Mouse (Mus musculus) layer of hippocampus, postnatal 36 days (tissue): ENCODE results near the gene Nfam1. TPM values are rescaled to one million over a fixed set of nuclear protein-coding genes. Genes with fewer than 3 reads are reported as not detected.
A peak's percentile ranks its signal among the peaks of the same experiment; 100 is the strongest.
"Not testable (repeated sequence)": the region's sequence is repeated elsewhere in the genome, so short reads cannot be mapped to it uniquely, and the experiment has no call there.

Source experiments
- DNase-seq, 2 experiments: peaks; one replicate each; pipeline ENCODE4 v3.0.0; 2022
- total RNA-seq, 2 experiments: library from RNA; stranded (reverse); gene quantifications; 2 replicates each; pipeline ENCODE4 v1.2.3; 2021

The Nfam1 gene
- 1 to 10 TPM; 1.8 to 2.1 TPM for total RNA-seq

DNA sequence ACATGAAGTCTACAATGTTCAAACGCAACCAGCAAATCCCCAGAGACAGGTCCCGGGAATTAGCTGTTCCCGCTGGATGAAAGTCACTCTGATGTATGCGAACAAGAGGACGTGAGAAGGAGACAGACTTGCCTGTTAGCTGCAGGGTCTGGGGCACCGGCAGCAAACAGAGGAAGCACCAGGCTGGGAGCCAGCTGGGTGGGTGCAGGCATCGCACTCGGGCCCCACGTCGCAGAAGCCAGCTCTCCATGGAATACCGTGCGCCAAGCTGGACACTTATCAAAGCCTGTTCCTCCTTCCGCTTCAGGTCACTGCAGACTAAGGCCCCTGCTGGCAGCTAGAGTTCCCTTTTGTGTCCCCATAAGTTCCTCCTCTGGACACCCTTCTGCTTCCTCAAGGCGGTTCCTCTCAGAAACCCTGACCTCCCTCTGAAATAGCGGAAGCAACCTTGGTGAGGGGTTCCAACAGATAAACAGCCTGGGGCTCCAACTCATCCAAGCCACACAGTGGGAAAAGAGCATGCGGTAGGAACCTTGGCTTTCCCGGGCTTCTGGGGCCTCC lies at the start of gene Nfam1:
Nfam1 (minus strand) TSS at position 326 of the 561 bp plus-strand sequence.
- DNase-seq: no peak

DNA sequence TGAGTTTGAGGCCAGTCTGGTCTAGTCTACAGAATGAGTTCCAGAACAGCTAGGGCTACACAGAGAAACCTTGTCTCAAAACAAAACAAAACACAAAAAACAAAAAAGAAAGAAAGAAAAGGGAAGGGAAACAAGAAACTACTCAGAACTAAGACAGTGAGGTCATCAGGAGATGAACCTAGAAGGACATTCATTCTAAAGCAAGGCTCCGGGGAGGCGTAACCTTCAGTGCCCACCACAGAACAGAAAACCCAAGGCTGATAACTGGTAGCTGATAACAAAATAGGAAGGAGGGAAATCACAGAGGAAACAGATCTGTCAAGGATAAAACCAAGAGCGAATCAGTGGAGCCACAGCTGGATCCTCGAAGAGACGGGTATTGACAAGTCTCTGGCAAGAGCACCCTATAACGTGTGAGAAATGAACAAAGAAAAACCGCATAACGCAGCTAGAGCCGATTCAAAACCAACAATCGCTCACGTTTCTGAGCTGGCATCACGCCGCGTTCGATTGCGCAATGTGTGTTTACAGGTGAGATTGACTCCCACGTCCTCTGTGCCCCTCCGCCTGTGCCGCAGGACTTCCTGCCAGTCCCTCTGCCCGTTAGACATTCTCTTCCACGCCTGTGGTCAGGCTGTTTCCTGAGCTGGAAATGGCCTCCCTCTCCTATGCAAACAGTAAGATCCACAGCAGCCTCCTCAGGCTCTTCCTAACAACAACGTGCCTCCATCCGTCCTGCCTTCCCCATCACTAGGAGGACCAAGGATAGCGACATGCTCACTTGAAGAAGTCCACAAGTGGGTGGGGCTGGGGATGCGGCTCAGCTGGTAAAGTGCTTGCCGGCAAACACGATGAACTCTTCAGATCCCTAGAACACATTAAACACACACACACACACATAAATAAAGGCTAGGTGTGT lies 42.8 kb upstream of the Nfam1 start:
- no peak for DNase-seq

- DNase-seq: no peak
These were observed 41.1 kb upstream of the Nfam1 start for GRCm38 (mm10) chr15:83074179-83074578.

DNA sequence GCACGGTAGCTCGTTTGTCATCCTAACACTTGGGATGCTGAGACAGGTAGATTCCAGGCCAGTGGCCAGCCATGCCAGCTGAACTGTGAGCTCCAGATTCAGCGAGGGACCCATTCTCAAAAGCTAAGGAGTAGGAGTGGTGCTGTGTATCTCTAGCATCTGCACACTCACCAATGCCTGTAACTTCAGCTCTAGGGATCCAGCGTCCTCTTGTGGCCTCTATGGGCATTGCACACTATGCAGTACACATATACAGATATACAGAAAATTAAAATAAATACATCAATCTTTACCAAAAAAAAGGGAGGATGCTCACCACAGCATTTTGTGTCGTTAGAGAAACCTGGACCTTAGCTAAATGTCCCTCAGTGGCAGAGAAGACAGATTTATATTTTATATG lies 38.6 kb upstream of the Nfam1 start:
- no peak for DNase-seq

- no peak for DNase-seq
These were observed 37.8 kb upstream of the Nfam1 start for GRCm38 (mm10) chr15:83070942-83071341.

GRCm38 (mm10) chr15:83068270-83068669 lies 35.2 kb upstream of the Nfam1 start:
- DNase-seq: no peak

DNA sequence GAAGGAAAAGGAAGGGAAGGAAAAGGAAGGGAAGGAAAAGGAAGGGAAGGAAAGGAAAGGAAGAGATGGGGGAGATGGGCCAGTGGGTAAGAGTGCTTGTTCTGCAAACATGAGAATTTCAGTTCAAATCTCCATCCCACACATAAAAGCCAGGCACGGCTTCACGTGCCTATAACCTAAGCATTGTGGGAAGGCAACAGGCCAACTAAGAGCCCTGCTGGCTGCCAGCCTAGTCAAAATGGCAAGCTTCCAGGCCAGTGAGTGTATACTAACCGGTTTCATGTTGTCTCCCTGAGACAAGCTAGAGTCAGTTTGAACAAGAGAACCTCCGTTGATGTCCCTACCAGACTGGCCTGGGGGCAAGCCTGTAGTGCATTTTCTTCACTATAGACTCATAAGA lies 32.4 kb upstream of the Nfam1 start:
- peak; percentile 45 to 62 for DNase-seq

DNA sequence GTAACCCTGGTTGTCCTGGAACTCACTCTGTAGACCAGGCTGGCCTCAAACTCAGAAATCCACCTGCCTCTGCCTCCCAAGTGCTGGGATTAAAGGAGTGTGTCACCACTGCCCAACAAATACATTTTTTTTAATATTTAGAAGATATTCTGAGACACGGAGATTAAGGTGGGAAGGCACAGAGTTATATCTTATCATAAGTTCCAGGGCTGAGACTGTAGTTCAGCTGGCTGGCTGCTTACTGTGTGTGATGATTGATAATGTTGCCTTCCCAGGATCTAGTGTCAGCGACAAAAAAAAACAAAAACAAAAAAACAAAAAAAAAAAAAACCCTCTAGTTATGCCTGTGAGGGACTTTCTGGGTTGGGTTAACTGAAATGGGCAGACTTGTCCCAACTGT lies 29.5 kb upstream of the Nfam1 start:
- not testable (repeated sequence) for DNase-seq

DNA sequence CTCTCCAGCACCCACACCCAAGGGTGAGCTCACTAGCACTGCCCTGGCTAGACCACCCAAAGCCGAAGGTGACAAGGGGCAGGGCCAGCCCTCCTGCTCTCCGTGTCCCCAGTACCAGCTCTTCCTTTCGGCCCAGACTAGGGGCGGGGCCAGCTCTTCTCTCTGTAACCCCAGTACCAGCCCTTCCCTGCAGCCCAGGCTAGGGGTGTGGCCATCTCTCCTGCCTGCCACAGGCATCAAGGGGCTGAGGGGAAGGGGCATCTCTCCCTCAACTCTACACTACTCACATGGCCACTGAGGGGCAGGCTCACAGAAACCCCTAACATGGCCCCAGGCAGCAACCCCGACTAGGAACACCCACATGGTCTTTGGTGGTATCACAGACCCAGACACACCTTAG lies 28.6 kb upstream of the Nfam1 start:
- no peak for DNase-seq

GRCm38 (mm10) chr15:83059233-83059660 lies 26.1 kb upstream of the Nfam1 start:
- no peak for DNase-seq

DNA sequence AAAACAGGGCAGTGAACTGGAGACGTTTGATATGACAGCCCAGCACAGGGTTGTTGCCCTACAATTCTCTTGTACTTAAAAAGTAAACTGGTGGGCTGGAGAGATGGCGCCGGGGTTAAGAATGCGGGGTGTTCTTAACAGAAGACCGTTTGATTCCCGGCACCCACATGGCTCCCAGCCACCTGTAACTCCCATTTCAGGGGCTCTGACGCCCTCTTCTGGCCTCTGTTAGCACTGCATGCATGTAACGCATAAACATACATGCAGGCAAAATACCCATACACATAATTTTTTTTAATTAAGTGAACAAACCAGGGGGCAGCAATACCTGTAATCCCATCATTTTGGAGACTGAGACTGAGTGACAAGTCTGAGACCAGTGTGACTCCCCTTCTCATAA lies 24.4 kb upstream of the Nfam1 start:
- no peak for DNase-seq

DNA sequence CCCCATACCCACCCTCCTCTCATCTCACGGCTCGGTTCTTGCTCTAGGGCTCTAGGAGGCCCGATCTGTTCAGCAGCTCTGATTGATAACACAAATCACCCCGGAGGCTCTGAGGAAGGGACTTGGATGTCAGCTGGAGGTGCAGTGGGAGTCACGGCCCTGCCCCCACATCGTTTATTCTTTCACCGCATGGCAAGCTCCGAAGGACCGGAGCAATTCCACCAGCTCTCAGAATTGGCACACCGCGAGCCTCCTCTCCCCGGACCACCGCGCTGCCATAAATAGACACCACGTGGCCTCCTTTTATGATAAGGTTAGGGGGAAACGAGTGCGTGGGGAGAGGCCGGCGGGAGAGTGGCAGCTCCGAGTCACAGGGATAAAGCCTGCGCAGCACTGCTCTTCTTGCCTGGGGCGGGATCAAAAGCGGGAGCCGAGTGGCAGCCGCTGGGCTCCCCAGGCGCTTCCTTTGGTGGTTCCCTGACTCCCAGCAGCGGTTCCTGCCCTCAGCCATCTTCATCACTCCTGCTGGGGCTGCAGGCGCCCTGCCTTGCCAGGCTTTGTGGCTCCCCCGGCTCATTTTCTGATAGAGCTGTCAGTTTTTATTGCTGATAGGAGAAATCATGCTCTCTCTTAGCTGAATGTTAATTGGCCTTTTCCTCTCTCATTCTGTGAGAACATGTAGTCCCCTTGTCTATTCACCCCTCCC lies 23.4 kb upstream of the Nfam1 start:
- DNase-seq: peak; percentile 66 to 71

GRCm38 (mm10) chr15:83055569-83055968 lies 22.5 kb upstream of the Nfam1 start:
- DNase-seq: no peak

- no peak for DNase-seq
These were observed 20.2 kb upstream of the Nfam1 start for GRCm38 (mm10) chr15:83053261-83053660.

DNA sequence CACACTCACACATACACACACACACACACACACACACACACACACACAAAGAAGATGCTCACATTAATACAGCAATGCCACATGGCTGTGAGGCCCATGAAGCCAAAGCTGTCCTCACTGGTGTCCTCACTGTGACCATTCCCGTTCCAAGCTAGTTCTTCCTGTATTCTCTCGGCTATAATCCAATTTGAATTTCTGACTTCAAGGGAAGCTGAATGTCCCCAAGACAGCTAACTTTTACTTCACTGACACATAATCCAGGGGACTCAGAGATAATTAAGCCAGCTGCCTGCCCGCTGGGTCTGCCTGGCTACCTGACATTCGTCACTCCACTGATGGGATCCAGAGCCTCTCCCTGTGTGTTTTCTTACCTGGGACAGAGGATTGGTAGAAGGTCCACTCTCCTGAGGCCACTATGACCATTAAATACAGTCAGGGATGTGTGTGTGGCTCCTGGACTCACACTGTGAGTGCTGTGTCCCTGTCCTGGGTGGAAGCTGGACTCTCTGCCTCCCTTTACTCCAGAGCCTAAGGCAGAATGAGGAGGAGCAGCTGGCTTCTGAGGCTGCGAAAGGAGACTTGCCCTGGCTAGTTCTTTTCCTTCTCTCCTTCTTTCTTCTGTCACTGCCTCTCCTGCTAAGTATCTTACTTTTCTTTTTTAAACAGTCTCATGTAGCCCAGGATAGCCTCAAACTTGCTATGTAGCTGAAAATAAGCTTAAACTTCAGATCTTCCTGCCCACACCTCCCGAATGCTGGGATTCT lies 19.4 kb upstream of the Nfam1 start:
- no peak for DNase-seq

DNA sequence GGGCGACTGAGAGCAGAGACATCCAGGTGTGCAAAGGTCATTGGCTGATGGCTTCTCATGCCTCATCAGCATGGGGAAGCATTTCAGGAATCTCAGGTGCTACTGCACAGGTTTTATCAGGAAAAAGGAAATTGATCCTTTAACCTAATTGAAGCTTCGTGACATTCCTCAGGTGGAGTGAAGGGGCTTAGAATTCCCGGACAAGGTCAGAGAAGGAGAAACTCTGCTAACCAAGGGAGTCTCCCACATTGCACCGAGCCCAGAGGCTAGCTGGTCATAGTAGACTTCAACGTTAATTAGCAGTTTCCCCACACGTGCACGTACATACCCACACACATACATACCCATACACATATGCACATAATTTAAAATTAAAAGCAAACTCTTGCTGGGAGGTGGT lies 13.6 kb upstream of the Nfam1 start:
- no peak for DNase-seq

- DNase-seq: no peak
These were observed 13.2 kb upstream of the Nfam1 start for GRCm38 (mm10) chr15:83046308-83046707.

DNA sequence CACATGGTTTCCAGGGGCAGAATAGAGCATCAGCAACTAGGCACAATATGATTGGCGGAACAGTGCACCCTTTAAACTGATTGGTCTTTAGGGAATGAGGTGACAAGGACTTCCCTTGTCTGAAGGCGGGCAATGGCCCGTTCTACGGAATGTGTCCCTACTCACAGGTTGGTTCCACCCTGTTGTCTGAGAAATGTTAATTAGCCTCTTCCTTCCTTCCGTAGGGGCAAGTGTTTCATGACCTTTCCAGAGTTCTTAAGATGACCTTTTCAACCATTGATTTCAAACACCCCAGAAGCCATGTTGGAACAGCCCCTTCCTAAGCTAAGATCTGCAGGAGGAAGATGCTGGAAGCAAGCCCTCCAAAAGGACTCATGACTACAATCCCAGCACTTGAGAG lies 12.5 kb upstream of the Nfam1 start:
- DNase-seq: not testable (repeated sequence)

- no peak for DNase-seq
These were observed 10.2 kb upstream of the Nfam1 start for GRCm38 (mm10) chr15:83043362-83043708.

DNA sequence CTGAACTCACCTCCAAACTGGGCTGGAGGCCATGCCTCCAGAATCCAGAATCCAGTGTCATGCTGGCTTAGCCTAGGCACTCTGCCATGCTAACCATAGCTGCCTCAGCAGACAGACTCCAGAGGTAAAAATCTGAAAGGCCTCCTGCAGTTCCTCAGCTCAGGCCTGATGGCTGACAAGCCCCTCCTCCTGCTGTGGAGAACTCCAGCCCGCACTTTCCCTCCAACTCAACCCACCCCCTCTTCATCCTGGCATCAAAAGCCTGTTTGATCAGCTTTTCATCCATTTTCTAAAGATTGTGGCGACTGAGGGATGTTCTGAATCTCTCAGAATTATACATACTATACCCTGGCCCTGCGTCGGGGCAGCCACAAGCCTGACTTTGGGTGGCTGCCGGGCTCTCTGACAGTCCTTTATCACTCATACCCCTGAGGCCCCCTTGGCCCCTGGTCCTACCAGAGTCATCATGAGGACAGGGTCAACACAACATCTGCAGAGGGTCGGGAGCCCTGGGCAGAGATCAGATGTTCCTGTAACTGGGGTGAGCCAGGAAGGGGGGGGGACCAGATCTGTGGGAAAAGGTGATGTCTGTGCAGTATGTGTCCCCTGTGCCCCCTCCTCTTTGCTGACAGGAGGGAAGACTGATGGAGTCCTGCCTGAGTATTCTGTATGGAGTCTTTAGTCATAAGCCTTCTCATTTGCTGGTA lies 9.7 kb upstream of the Nfam1 start:
- peak; percentile 43 to 49 for DNase-seq

GRCm38 (mm10) chr15:83040156-83040555 lies 7.0 kb upstream of the Nfam1 start:
- DNase-seq: no peak

DNA sequence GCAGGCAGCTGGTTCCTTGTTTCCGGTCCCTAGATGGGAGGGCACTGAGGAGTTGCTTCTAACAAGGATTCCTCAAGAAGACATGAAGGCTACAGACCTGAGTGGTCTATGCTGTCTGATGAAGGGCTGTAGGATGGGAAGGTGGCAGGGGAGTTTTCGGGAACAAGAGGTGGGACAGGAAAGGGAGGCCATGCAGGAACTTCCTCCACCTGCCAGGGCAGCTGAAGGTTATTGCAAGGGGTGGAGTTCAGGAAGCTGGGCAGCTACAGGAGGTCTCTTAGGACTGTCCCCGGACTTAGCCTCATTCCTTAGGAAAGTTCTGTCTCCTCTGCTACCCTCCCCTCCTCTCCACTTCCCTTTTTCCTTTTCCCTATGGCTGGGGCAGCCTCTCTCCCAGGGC lies 5.7 kb upstream of the Nfam1 start:
- no peak for DNase-seq
